Mouse (Mus musculus) lung, adult 10 weeks (tissue): ENCODE results near the gene Dppa2. TPM values are rescaled to one million over a fixed set of nuclear protein-coding genes. Genes with fewer than 3 reads are reported as not detected.

ENCODE experiments used
- polyA plus RNA-seq: library from polyadenylated mRNA; stranded (reverse); fragments of 350-450 nt; fragmentation: Illumina TruSeq; extraction: RNeasy Lipid Tissue Mini Kit (QIAGEN cat#74804); gene quantifications from one replicate; pipeline ENCODE4 v1.2.3, GENCODE M21; 2014; ENCODE audit warnings: low read depth, low replicate concordance; ENCODE audit not compliant: insufficient read depth

The Dppa2 gene
- not detected for polyA plus RNA-seq

DNA sequence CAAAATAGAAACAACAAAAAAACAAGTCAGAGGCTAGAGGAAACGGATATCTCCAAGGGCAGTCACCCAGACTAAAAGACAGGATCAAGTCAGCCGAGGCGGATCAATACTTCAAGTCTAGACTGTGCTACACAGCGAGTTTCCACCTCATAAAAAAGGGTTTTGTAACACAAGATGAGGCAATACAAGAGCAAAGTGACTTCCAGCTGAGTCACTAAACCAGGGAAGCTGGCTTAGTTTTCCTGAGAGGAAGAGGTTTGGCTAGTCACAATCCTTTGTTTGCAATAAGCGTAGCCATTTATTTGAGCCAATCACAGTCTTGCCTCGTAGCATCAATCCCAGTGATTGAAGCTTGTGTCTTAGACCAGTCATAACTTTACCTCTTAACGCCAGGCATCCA lies at the start of gene Dppa2:
Dppa2 (plus strand) TSS at position 400 of the 400 bp plus-strand sequence.

DNA sequence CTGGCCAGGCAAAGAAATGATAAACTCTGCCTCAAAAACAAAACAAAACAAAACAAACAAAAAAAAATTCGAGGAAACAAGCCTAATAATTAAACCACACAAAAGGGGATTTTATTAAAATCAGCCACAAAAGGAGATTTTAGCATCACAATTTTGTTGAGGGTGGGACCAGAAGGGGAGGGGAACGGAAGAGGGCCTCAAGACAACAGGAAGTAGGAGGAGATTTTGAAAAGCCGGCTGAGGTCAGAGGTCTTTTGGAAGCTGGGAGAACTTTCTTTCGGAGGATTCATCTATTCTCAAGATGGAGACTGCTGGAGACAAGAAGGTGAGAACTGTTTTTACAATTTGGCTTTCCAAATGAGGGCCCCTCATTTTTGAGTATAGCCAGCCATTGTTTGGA lies 20.2 kb upstream of the Dppa2 start, which contains the start of gene Dppa4:
Dppa4 (plus strand) TSS at position 217 of the 400 bp plus-strand sequence.

Other genes starting within 250 kb of the Dppa2 start
- gene Dppa4, start 20.2 kb upstream of the Dppa2 start, polyA plus RNA-seq, result not detected
- gene Gm5485, start 108.5 kb downstream of the Dppa2 start, polyA plus RNA-seq, result not detected
- gene Morc1, start 127.3 kb downstream of the Dppa2 start, polyA plus RNA-seq, result 0.10 TPM